Mouse (Mus musculus) limb, embryonic 11.5 days (tissue): ENCODE measurements at regions not wholly inside any gene's neighbourhood (a gene's known extent, or its start where the extent isn't known, plus 50 kb on each side); places are given as distances from the start of the nearest gene placed in this dataset.

Experiments used
- ATAC-seq: fragments of 200-750 bp; cut with Nextera tagmentation; 2 replicates; pipeline ENCODE4 v1.8.0; 2017; ENCODE audit warnings: low read depth; ENCODE audit not compliant: insufficient number of reproducible peaks, low FRiP score, low TSS enrichment
- DNase-seq: peaks from one replicate; pipeline ENCODE4 v3.0.0-alpha.2; 2015; ENCODE audit warnings: low spot score
- H3K27ac ChIP-seq: fragments of 300-500 bp; sonication (generic); replicated peaks from 2 replicates; pipeline ENCODE4 v1.5.1; 2014; ENCODE audit warnings: low read depth, mild to moderate bottlenecking, low read length
- H3K27me3 ChIP-seq: fragments of 300-500 bp; sonication (generic); 2 replicates; pipeline ENCODE4 v1.6.1; 2014; ENCODE audit warnings: mild to moderate bottlenecking, low read length, mixed read lengths; ENCODE audit not compliant: control insufficient read depth, insufficient read depth
- H3K36me3 ChIP-seq: fragments of 300-500 bp; sonication (generic); 2 replicates; pipeline ENCODE4 v1.6.1; 2014; ENCODE audit warnings: mild to moderate bottlenecking, low read length, moderate library complexity, mixed read lengths; ENCODE audit not compliant: control insufficient read depth, insufficient read depth
- H3K4me1 ChIP-seq: fragments of 300-500 bp; sonication (generic); 2 replicates; pipeline ENCODE4 v1.6.1; 2014; ENCODE audit warnings: low read length, mixed read lengths; ENCODE audit not compliant: control insufficient read depth, insufficient read depth
- H3K4me2 ChIP-seq: fragments of 300-500 bp; sonication (generic); 2 replicates; pipeline ENCODE4 v1.6.1; 2014; ENCODE audit warnings: low read depth, mild to moderate bottlenecking, moderate library complexity; ENCODE audit not compliant: severe bottlenecking
- H3K4me3 ChIP-seq: fragments of 300-500 bp; sonication (generic); 2 replicates; pipeline ENCODE4 v1.5.1; 2014; ENCODE audit warnings: low read depth, low read length
- H3K9ac ChIP-seq: fragments of 300-500 bp; sonication (generic); 2 replicates; pipeline ENCODE4 v1.6.1; 2014; ENCODE audit warnings: mild to moderate bottlenecking, low read length
- H3K9me3 ChIP-seq: fragments of 300-500 bp; sonication (generic); 2 replicates; pipeline ENCODE4 v1.6.1; 2016; ENCODE audit warnings: low read length; ENCODE audit not compliant: control insufficient read depth
- WGBS: fragments of 180-500 bp; shearing (Covaris S2); extraction: QIAGEN DNeasy Blood & Tissue Kit; methylation state at CpG from one replicate; pipeline ENCODE4 v1.1.7; 2014; 5-methylcytosine and 5-hydroxymethylcytosine counted together

DNA sequence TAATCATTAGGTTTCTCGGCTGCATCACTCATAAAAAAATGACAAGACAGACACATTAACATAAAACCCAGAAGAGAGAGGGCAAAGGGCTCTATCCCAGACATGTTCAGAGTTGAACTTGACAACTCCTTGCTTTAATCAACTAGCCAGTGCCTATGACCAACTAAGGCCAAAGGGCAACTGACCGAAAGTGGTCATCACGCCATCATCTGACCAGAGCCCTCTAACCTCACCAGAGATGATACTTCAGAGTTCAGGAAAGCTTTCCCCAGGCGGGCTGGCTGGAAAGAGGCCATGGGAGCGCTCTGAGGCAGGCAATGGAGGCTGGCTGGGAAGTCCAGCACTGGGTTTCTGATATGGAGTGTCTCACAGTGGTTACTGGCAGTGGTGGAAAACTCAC lies 80.6 kb downstream of the Dad1 start:
- ATAC-seq: no peak
- Histone ChIP-seq H3K4me1 (no peaks in the 10 kb centered on the region), H3K4me3 (no peak overlapping the region), H3K36me3 (no peaks in the 10 kb centered on the region), H3K9ac (no peak overlapping the region), H3K9me3 (no peaks in the 10 kb centered on the region), H3K27me3 (no peaks in the 10 kb centered on the region), H3K27ac (no peak overlapping the region), H3K4me2 (no peak overlapping the region)
- no peak for DNase-seq
- WGBS: 87% methylated on average over 5 of the region's 5 CpGs

- no peak overlapping the region for H3K4me2 ChIP-seq
- DNase-seq (no peak), ATAC-seq (no peak)
- H3K9me3 ChIP-seq: no peaks in the 10 kb centered on the region
- no peaks in the 10 kb centered on the region for H3K36me3 ChIP-seq
- H3K27me3 ChIP-seq: no peaks in the 10 kb centered on the region
- no peak overlapping the region for H3K27ac ChIP-seq
- H3K4me3 ChIP-seq: no peak overlapping the region
- no peak overlapping the region for H3K9ac ChIP-seq
- 81% methylated on average over 7 of the region's 7 CpGs for WGBS
- H3K4me1 ChIP-seq: no peaks in the 10 kb centered on the region
These were observed 84.7 kb downstream of the Dad1 start for GRCm38 (mm10) chr14:54169254-54169653.

DNA sequence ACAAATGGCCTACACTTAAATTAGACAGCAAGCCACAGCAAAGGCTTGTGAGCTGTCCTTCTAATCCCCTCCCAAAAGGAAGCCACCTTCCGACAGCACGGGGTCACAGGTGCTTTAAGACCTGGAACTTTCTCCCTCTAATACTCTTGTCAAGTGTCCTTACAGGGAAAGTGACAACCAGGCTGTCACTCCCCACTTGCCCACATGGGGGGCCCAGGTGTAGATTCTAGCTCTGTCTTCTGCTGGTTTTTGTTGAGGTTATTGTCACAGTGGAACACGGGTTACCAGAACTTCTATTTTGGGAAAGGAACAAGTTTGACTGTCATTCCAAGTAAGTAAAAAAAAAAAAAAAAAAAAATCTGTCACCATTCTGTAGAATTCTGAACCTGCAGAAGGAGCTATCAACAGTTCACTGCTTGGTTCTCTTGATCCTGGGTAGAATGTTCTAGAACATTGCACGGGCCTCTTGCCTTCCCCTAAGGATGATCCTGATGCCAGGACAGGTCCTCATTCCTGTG lies 85.4 kb downstream of the Dad1 start:
- H3K4me1 ChIP-seq: no peaks in the 10 kb centered on the region
- no peak overlapping the region for H3K9ac ChIP-seq
- DNase-seq (no peak), ATAC-seq (no peak)
- H3K4me3 ChIP-seq: no peak overlapping the region
- H3K36me3 ChIP-seq: no peaks in the 10 kb centered on the region
- no peaks in the 10 kb centered on the region for H3K27me3 ChIP-seq
- no peaks in the 10 kb centered on the region for H3K9me3 ChIP-seq
- WGBS: 73% methylated on average over 4 of the region's 4 CpGs
- H3K27ac ChIP-seq: no peak overlapping the region
- H3K4me2 ChIP-seq: no peak overlapping the region

- DNase-seq (no peak), ATAC-seq (no peak)
- H3K27me3 ChIP-seq: no peaks in the 10 kb centered on the region
- no peaks in the 10 kb centered on the region for H3K4me1 ChIP-seq
- H3K27ac ChIP-seq: no peak overlapping the region
- WGBS: 67% methylated on average over 3 of the region's 3 CpGs
- no peaks in the 10 kb centered on the region for H3K9me3 ChIP-seq
- no peak overlapping the region for H3K4me3 ChIP-seq
- no peaks in the 10 kb centered on the region for H3K36me3 ChIP-seq
- H3K4me2 ChIP-seq: no peak overlapping the region
- H3K9ac ChIP-seq: no peak overlapping the region
These were observed 87.8 kb downstream of the Dad1 start for GRCm38 (mm10) chr14:54166057-54166456.

DNA sequence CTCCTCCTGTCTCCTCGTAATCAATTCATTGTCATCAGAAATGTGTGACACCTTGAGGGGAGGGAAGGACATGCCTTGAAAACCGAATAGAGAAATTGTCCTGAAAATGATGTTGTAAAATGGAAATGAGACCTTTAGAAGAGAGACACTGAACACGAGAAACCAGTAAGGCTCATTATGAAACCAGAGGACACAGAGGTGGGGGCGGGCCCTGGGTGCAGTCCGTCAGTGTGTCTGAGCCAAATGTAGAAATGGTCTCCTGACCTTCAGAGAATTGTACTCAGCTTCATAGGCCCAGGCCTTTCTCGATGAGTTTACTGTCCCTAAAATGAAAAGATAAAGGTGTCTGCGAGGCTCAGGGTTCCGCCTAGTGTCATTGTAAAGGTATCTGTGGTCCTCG lies 89.0 kb downstream of the Dad1 start:
- Histone ChIP-seq H3K9me3 (no peaks in the 10 kb centered on the region), H3K4me2 (no peak overlapping the region), H3K36me3 (no peaks in the 10 kb centered on the region), H3K4me1 (no peaks in the 10 kb centered on the region), H3K4me3 (no peak overlapping the region), H3K27ac (no peak overlapping the region), H3K27me3 (no peaks in the 10 kb centered on the region), H3K9ac (no peak overlapping the region)
- ATAC-seq (no peak), DNase-seq (no peak)
- 82% methylated on average over 9 of the region's 9 CpGs for WGBS

DNA sequence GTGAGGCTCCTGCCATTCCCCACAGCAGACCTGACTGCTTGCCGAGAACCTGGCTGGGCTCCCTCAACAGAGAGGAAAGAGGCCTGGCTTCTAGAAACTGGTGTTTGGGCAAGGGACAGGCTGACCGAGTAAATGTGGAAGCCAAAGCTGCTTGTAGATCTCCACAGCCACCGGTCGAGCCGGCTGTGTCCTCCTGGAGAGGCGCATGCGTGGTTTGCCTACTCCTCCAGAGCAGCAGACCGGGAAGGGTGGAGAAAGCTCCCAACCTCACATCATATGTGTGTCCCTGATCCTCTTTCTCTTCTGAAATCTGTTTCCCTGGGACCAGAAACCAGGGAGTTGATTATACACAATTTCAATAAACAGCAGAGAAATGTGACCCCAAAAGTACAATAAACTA lies 92.0 kb downstream of the Dad1 start:
- no peak overlapping the region for H3K4me2 ChIP-seq
- no peak overlapping the region for H3K4me3 ChIP-seq
- no peaks in the 10 kb centered on the region for H3K27me3 ChIP-seq
- no peaks in the 10 kb centered on the region for H3K36me3 ChIP-seq
- DNase-seq (no peak), ATAC-seq (no peak)
- H3K9ac ChIP-seq: no peak overlapping the region
- H3K27ac ChIP-seq: no peak overlapping the region
- H3K9me3 ChIP-seq: no peaks in the 10 kb centered on the region
- 73% methylated on average over 8 of the region's 8 CpGs for WGBS
- no peaks in the 10 kb centered on the region for H3K4me1 ChIP-seq

DNA sequence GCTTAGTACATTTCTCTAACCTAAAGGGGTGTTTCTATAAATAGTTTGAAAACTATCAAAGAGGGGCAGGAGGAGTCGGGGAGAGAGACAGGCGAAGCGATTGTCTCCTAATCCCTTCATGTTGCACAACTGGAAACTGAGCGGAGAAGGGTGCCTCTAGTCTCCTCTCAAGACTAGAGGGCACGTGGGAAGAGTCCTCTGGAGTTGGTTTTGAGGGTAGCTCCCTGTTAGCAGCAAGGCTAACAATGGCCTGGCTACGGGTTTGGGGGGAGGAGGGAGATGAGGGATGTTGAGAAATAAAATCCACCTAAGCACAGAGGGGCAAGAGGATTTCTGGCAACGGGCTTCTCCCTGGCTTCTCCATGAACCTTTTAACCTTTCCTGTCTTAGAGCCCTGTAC lies 92.7 kb downstream of the Dad1 start:
- ATAC-seq (no peak), DNase-seq (no peak)
- no peak overlapping the region for H3K9ac ChIP-seq
- no peaks in the 10 kb centered on the region for H3K4me1 ChIP-seq
- no peak overlapping the region for H3K4me3 ChIP-seq
- H3K27ac ChIP-seq: no peak overlapping the region
- H3K9me3 ChIP-seq: no peaks in the 10 kb centered on the region
- 65% methylated on average over 7 of the region's 7 CpGs for WGBS
- H3K27me3 ChIP-seq: no peaks in the 10 kb centered on the region
- H3K4me2 ChIP-seq: no peak overlapping the region
- H3K36me3 ChIP-seq: no peaks in the 10 kb centered on the region

DNA sequence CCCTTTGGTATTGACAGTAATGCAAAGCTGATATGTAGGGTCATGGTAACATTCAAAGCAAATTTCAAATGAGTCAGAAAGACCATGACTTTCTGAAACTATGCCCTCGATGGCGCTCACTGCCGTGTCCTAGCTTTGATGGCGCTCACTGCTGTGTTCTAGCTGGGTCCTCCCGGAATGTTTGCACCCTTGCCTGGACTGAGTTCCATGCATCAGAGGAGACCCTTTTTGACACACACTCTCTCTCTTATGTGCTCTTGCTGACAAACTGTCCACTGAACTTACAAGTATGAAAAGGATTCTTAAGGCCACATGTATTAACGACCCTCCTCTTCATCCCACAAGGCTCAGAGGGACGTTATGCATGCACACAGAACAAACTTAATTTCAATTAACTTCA lies 94.1 kb downstream of the Dad1 start:
- H3K36me3 ChIP-seq: no peaks in the 10 kb centered on the region
- DNase-seq: no peak

GRCm38 (mm10) chr14:54158214-54158965 lies 95.5 kb downstream of the Dad1 start:
- DNase-seq: no peak
- no peak overlapping the region for H3K9ac ChIP-seq
- 91% methylated on average over 9 of the region's 9 CpGs for WGBS

More for the DNA sequence above, 94.1 kb downstream of the Dad1 start:
- Histone ChIP-seq H3K4me3 (no peak overlapping the region), H3K27ac (no peak overlapping the region), H3K27me3 (no peaks in the 10 kb centered on the region), H3K9me3 (no peaks in the 10 kb centered on the region), H3K4me2 (no peak overlapping the region), H3K4me1 (no peaks in the 10 kb centered on the region), H3K9ac (no peak overlapping the region)
- WGBS: 90% methylated on average over 7 of the region's 7 CpGs
- no peak for ATAC-seq

More at GRCm38 (mm10) chr14:54158214-54158965, 95.5 kb downstream of the Dad1 start:
- Histone ChIP-seq H3K36me3 (no peaks in the 10 kb centered on the region), H3K4me1 (no peaks in the 10 kb centered on the region), H3K4me2 (no peak overlapping the region), H3K27ac (no peak overlapping the region), H3K27me3 (no peaks in the 10 kb centered on the region), H3K4me3 (no peak overlapping the region), H3K9me3 (no peaks in the 10 kb centered on the region)
- no peak for ATAC-seq
